Mouse (Mus musculus) bone marrow, adult 2 months (tissue): ENCODE results near the gene Cdipt. TPM values are rescaled to one million over a fixed set of nuclear protein-coding genes. Genes with fewer than 3 reads are reported as not detected.

ENCODE experiments used
- H3K27ac ChIP-seq: fragments of 200-500 bp; 2 replicates; pipeline ENCODE4 v1.5.1; 2012; ENCODE audit warnings: low read depth, mild to moderate bottlenecking, control low read depth, inconsistent platforms, low read length; ENCODE audit not compliant: control insufficient read depth, poor library complexity, insufficient read depth
- H3K4me1 ChIP-seq: fragments of 200-500 bp; 2 replicates; pipeline ENCODE4 v1.6.1; 2011; ENCODE audit warnings: low read length; ENCODE audit not compliant: control insufficient read depth, insufficient read depth
- H3K4me3 ChIP-seq: fragments of 200-500 bp; replicated peaks from 2 replicates; pipeline ENCODE3; 2011; ENCODE audit warnings: mild to moderate bottlenecking, low read depth, low read length, control low read depth; ENCODE audit not compliant: control insufficient read depth
- CTCF ChIP-seq: fragments of 200-500 bp; IDR thresholded peaks from 2 replicates; pipeline ENCODE4 v1.5.1; 2011; ENCODE audit warnings: low read length, control low read depth; ENCODE audit not compliant: control insufficient read depth, insufficient read depth
- POLR2A ChIP-seq: fragments of 200-500 bp; IDR thresholded peaks from 2 replicates; pipeline ENCODE4 v1.6.1; 2011; ENCODE audit warnings: low read depth, mild to moderate bottlenecking, control low read depth, low read length, borderline replicate concordance; ENCODE audit not compliant: control insufficient read depth
- WGBS: fragments of 180-500 bp; shearing (Covaris S2); methylation state at CpG from one replicate; pipeline ENCODE4 v1.1.7; 2018; 5-methylcytosine and 5-hydroxymethylcytosine counted together
- polyA plus RNA-seq: library from polyadenylated mRNA; stranded (reverse); fragments of >200 nt; gene quantifications from 2 replicates; pipeline ENCODE4 v1.2.4, GENCODE M21; 2011; ENCODE audit warnings: low replicate concordance; ENCODE audit not compliant: missing spikeins, insufficient read depth, insufficient read length

The Cdipt gene
- polyA plus RNA-seq, 1 experiment: 89.1 TPM

DNA sequence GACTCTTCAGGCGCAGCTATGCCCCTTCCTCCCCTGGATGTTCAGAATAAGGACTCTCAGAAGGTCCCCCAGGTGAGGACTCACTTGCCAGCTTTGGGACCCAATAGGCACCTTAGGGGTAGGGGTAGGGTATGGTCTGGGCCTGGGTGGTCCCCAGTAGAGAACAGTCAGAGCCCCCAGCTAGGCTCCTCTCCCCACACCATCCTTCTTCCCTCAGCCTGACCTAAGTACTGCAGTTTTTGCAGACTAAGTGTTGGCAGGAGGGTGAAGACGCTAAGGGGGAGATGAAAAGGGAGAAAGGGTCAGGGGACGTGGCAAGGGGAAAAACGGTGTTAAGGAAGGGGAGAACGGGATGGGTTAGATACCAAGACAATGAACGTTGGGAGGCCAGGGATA is 42.2 kb downstream of the Cdipt start:
- Histone ChIP-seq H3K4me3 (no peak overlapping the region), H3K4me1 (peaks cover 5% of the 10 kb centered on the region; the same call in 1 of the 2 replicates), H3K27ac (no peak overlapping the region; the same call in 1 of the 2 replicates)
- no peak for TF ChIP-seq POLR2A
- TF ChIP-seq CTCF: no peak
- 73% methylated on average over 6 of the region's 6 CpGs for WGBS

DNA sequence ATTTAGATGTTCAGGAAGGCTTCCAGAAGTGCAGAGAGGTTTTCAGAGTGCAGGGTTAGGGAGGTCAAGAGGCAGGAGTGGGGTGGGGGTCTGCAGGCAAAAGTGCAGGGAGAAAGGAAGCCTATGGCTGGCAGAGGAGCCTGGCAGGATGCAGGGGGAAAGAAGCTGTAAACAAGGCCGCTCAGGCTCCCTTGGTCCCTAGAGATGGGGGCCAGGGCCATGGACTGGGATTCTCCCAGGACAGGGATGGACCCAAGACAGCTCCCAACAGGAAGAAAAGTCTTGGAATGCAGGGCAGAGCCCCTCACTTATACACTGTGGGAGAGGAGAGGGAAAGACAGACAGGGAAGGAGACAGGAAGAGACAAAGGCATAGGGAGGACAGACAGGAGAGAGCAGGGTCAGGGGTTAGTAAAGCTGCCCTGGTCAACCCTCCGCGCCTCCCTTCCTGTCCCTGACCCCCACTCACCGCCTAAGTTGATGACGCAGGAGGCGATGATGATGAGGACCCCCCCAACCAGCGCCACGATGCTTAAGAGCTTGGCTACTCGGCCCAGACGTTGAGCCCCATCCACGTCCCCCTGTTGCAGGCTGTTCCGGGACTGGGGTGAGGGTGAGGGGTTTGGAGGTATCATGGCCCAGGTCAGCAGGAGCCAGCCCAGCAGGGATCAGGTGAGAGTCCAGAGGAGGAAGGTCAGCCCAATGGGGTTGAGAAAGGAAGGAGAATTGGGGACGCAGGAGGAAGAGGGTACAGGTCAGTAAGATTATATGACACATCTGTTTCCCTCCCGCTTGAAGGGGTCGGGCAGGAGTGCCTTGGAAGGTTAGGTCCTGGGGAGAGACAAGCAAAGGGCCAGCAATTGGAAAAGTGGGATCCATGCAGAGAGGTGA is 42.9 kb downstream of the Cdipt start:
- 87% methylated on average over 15 of the region's 15 CpGs for WGBS
- Histone ChIP-seq H3K27ac (no peak overlapping the region), H3K4me1 (peaks cover 7% of the 10 kb centered on the region), H3K4me3 (no peak overlapping the region)
- TF ChIP-seq CTCF: no peak
- no peak for TF ChIP-seq POLR2A

DNA sequence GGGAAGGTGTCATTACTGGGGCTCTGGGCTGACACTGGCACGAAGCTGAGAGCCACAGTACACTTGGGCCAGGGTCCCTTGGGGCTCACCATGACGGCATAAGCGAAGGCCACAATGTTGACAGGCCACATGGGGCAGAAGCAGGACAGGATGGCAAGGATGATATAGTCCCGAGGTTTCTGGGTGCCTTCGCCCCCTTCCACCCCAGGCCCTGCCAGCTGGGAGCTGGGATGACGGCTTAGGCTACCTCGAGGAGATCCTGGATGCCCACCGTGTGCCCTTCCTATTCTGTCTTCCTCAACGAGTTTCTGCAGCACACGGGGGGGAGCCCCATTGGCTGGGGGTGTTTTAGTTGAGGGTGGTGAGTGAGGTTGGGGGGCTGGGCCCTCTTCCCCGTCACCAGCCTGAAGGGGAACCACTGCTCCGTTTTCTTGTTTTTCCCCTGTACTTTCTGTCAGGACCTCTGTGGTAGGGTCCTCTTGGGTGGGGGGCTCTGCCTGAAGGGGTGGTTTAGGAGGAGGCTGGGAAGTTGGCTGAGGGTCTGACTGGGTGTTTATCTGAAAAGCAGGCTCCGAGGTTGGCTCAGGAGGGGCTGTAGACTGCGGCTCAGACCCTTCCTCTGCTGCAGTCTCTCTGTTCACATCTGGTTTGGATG is 43.7 kb downstream of the Cdipt start:
- no peak for TF ChIP-seq CTCF
- TF ChIP-seq POLR2A: no peak
- H3K27ac ChIP-seq: no peak overlapping the region
- H3K4me1 ChIP-seq: peaks cover 12% of the 10 kb centered on the region
- 75% methylated on average over 14 of the region's 14 CpGs for WGBS
- no peak overlapping the region for H3K4me3 ChIP-seq

GRCm38 (mm10) chr7:127020031-127020430 is 44.3 kb downstream of the Cdipt start:
- 79% methylated on average over 3 of the region's 3 CpGs for WGBS
- no peak overlapping the region for H3K27ac ChIP-seq
- TF ChIP-seq POLR2A: no peak
- no peak for TF ChIP-seq CTCF
- peaks cover 11% of the 10 kb centered on the region for H3K4me1 ChIP-seq
- no peak overlapping the region for H3K4me3 ChIP-seq

DNA sequence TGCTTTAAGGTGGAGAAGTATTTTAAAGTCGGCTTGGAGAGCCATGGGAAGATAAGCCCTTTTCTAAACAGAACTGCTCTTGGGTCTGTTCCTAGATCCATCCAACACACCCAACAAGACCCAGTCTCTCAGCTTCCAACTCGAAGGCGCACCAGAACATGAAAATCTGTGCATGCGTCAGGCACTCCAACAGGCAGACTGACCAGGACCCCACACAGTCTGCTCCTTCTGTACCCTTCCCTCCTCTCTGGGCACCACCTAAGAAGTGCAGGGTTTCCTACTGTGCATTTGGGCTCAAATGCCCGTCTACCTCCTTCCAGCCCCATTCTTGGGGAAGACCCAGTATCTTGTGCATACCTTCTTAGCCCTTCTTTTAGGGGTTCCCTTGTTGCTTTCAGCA is 44.8 kb downstream of the Cdipt start:
- Histone ChIP-seq H3K27ac (no peak overlapping the region), H3K4me3 (no peak overlapping the region), H3K4me1 (peaks cover 10% of the 10 kb centered on the region)
- TF ChIP-seq CTCF (no peak), POLR2A (no peak)
- 55% methylated on average over 5 of the region's 5 CpGs for WGBS

GRCm38 (mm10) chr7:127020901-127021562 is 45.3 kb downstream of the Cdipt start, which contains the start of the genes Gm42742 and Prrt2:
TSS of gene Gm42742 (minus strand) at chr7:127021097.
TSS of gene Prrt2 (minus strand) at chr7:127021211.
- 3% methylated on average over 37 of the region's 37 CpGs for WGBS
- Histone ChIP-seq H3K4me1 (peaks cover 9% of the 10 kb centered on the region), H3K27ac (no peak within 1 kb of the TSS), H3K4me3 (peak within 1 kb of the TSS; percentile 16)
- TF ChIP-seq POLR2A (no peak), CTCF (no peak)

- TF ChIP-seq POLR2A (0 out of 2 replicates have a peak, but pooled peaks have one; percentile 18), CTCF (no peak)
- H3K27ac ChIP-seq: no peak overlapping the region
- no peak overlapping the region for H3K4me3 ChIP-seq
- peaks cover 9% of the 10 kb centered on the region for H3K4me1 ChIP-seq
- 43% methylated on average over 5 of the region's 5 CpGs for WGBS
These were observed 46.1 kb downstream of the Cdipt start for GRCm38 (mm10) chr7:127021563-127022527.
